Mouse (Mus musculus) thymus, postnatal 14 days (tissue): ENCODE results near the gene Otulin.

Experiments used
- DNase-seq: peaks from one replicate; pipeline ENCODE4 v3.0.0; 2021

Otulin gene

DNA sequence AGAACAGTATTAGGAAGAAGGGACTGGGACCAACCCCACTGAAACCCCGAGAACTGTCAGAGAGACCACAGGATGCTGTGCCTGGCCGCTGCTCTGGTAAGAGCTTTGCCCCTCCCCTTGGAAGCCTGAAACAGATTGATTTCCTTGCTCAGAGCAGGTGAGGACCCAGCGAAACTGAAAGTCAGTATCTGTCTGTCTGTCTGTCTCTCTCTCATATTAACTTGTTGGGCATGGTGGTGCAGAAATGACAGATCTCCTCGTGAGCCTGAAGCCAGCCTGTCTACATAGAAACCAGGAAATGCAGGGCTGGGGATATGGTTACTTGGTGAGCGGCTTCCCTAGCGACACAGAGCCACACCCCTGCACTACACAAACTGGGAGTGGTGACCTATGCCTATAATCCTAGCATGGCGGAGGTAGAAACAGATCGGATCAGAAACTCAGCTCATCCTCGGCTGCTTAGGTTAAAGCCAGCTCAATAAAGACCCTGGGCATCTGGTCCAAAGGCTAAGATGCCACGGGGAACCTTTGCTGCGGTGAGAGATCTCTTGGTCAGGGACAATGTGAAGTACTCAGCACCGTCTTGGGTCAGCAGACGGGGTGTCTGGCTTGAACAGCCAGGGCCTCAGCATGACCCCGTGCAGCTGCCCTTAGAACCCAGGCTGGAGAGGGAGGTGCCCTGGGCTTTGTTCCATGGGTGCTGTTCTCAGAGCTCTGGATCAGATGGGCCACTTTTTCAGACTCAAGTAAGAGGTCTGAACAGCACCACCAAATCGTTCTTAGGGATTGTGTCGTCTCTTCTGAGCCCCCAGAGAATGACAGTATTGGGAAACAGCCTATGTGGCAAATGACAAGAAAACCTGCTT is 52.3 kb downstream of the Otulin start:
- no peak for DNase-seq

DNA sequence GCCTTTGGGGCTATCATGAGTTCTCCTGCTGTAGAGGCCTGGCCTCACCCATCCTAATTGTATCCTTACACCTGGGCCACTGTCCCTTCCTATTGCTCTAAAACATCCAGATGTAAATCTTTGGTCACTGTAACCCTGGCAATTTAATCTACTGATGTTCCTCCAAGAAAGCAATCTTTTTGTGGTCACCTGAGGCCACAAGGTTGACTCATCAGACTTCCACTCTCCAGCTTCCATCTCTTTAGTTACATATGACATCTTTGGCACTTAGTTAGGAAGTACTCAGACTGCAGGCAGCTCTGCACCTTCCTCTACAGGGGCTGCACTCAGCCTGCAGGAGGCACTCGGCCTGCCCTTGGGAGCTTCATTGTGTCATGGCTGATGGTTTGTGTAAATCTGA is 53.6 kb downstream of the Otulin start:
- no peak for DNase-seq

DNA sequence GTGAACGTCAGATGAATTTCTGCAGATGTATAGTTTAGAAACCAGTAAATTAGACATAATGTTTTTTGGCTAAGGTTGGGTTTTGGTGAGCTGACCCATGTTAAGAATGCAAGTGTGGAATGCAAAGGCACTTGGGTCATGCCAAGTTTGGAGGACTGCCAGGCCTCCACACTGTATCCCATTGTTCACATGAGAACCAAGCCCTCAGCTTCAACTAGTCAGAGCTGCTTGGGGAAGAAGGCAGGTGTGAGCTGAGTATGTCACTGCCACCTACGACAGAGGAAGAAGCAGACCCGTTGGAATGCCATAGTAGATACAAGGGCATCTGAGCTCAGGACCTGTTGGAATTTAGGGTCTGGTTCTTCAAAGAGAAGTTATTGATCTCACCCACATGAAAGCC is 54.6 kb downstream of the Otulin start:
- no peak for DNase-seq

DNA sequence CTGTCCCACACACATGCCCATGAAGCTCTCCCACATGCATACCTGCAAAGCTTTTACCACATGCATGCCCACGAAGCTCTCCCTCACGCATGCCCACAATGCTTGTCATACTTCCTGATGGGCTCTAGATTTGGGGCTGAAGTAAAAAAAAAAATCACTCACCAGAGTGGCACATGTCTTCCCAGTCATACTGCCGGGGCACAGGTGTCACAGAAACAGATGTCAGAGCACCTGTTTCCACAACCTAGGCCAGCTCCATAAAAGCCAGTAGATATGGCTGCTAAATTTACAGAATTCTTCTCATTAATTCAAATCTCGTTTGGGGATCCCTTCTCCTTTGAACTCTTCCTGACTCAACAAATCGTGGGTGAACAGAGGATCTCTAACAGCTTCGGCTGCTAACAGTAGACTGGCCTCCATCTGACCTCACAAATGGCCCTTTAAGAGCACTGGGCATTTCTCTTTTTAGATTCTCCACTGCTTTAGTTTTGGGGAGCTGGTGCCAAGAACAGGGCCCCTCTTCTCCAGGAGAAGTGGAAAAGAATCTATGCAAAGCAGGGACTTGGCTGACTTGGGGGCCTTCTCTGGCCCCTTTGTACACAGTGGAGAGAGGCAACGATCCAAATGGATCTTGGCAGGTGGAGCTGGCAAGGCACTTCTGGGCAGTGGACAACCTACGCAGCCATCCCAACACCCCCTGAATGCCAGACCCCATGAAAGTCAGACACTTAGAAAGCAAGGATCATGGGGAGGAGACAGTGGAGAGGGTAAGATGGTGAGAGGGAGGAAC is 55.3 kb downstream of the Otulin start:
- DNase-seq, result no peak

DNA sequence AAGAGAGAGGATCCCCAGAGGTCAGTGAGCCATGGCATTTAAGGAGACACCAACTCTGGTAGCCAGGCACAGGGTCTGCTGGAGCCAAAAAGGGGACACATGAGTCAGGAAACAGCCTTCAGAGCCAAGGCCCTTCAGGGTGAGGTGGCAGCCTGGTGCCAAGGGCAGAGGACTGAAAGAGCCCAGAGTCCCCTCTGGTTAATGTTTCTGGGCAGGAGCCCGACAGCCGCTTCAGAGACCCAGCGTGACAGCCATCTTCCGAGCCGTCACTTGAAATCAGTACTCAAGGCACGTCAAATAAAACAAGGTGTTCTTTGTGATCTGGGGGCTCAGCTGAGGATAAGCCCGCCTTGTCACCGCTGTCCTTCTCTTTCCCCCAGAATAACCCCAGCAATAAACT is 59.3 kb downstream of the Otulin start:
- no peak for DNase-seq

DNA sequence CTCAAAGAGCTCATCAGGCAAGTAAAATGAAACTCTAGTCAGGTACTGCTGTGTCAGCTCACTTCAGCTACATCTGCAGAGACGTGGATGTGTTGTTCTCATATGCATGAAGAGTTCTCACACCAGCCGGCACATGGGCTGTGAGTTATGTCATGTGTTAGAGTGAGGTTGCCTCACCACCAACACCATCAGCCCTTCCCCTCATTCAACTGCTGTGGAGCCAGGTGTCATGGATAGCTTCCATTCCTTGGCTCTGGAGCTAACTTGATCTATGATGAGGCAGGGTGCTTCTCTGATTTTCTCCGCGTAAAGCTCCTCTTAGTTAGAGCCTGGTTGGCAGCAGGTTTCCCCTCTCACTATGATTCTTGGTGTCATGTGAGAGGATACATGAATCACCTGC is 60.1 kb downstream of the Otulin start:
- DNase-seq, result no peak

DNA sequence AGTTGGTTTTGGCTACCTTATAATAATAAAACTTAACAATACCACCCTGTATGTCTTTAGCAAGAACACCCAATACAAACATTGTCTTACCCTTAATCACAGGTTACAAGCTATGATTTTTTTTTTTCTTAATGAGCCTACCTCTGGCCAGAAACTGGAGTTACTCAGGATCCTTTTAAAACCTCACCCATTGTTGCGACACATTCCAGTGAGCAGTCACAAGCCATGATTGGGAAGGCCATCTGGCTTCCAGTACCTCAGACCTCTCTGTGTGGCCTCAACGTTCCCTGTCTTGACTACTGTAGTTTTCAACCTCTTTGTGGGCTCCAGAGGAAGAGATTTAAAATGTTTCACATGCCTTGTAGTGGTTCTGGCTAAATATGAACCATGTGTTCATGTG is 60.6 kb downstream of the Otulin start:
- DNase-seq, result no peak

DNA sequence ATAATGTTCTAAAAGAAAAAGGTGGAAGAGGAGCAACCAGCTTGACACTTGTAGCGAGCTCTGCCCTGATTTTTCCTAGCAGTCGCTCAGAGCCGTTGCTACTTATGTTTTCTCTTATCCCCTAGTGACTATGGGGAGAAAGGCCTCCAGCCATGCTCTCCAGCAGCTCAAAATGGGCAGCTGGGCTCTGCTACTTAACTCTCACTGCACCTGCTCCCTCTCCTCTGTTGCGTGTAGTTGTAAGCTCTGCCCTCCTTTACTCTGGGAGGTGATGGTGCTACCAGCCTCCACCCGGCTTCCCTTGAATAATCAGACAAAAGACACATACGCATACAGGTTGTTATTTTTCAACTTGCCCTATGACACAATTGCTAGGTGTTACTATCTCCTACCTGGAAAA is 62.1 kb downstream of the Otulin start:
- no peak for DNase-seq

DNA sequence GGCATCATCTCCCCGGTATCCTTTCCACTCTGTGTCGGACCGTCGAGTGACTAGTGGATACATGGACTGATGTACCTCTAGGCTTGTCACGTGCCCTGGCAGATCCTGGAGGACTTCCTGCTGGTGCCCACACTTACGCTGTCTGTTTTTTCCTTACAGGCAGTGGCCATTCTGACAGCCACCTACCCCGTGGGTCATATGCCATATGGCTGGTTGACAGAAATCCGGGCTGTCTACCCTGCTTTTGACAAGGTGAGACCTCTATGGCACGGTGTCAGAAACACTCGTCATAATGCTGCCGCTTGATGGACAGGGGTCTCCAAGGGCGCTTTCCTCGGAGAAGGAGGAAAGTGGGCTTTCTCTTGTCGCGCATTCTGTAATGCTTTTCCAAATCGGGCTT is 63.1 kb downstream of the Otulin start:
- no peak for DNase-seq

DNA sequence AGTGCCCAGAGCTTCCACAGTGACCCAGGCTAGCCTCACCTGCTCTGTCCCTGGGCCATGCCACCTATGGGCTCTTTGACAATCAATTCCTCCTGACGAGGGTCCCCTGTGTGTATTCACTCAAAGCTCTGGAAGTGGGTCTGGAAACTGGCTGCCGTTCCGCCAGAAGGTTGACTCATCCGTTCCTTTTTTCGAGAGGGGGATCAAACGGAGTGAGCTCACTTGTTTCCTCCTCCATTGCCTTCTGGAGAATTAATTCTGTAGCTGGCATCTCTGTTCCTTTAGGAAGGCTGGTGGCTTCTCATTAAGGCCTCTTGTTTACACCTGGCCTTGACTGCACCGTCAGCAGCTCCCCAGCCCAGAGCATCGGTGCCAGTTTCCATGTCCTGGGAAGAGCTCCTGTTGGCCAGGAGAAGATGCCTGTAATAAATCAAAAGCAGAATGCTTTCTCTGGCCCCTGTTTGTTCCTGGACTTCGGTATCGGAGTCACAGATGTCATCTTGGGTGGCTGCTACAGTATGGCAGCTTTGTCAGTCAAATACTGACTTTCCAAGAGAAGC is 64.8 kb downstream of the Otulin start:
- no peak for DNase-seq

DNA sequence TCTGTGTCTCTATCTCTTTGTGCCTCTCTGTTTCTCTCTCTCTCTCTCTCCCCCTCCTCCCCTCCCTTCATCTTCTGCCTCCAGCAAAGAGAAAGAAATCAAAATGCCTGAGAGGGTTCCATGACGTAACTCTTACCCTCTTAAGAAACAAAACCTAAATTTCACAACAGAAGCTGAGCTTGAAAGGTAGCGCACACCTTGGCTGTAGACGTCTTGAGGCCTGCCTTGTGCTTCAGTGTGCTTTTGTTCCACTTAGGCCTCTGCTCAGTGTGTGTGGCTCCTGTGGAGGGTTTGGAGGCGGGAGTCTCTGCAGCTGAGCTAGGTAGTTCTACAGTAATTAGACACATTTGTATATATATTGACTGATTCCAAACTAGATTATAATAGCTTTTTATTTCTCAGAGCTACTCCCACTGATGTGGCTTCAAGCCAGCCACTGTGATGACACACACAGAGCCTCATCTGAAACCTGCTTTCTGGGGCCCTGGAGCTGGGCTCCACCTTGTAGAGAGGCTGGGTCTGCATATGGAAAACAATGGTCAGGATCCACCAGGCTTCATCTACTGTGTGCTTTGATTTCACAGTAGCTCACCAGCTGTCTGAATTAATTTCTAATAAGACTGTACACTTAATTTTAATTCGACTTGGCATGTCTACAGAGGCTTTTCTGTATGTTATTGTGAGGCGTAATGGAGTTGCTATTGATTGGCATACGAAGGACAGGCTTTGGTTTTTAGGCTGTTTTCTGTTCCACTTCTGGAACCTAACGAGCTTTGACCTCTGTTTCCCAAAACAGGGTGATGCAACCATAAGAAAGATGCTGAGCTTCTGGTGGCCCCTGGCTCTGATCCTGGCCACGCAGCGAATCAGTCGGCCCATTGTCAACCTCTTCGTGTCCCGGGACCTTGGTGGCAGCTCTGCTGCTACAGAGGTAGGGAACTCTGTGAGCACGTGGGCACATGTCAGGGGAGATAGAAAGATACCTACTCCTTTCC is 66.1 kb downstream of the Otulin start:
- DNase-seq, result no peak

DNA sequence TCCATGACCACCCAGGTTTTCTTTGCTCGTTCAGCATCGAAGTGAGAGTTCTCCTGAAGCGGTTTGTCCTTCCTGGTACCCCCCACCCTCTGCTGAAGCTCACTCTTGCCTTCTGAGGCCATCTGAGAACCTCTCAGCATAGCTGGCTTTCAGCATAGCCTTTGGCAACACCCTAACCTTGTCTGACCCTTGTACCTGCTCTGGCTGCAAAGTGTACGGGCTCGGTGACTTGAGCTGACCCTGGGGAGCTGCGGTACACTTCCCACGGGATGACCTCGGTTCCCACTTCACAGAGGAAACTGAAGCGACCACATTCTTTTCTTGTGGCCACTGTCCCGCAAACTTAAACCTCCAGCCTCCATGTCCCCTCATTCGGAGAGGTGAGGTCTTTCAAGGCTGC is 70.2 kb downstream of the Otulin start:
- no peak for DNase-seq

DNA sequence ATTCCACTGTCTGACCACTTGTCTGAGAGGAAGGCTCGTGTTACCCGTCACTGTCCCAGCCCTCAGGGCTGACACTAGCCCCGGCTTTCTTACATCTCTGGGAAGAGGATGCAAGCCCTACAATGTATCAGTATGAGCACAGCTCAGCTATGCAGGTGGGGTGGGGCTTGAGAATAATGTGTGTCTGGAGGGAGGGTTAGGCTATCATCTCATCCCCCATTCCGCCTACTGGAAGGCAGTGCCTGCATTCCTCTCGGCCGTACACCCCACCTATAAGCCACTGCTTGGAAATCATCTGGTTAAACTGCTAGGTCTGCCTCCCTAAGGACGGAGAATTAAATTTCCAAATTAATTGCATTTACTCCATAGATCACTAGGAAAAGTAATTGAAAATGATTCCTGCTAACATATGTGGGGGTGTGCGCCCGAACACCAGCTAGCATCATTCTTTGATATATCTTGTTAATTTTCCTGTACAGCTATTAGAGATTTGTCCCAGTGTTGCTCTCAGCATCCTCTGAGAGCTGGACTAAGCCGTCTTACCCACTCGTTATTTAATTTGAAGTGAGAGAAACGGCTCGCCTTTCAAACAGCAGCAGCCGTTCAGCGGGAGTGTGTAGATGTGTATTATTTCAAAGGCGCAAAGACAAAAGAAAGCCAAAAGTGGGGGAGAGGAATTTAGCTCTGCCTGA is 71.9 kb downstream of the Otulin start:
- DNase-seq, result no peak

DNA sequence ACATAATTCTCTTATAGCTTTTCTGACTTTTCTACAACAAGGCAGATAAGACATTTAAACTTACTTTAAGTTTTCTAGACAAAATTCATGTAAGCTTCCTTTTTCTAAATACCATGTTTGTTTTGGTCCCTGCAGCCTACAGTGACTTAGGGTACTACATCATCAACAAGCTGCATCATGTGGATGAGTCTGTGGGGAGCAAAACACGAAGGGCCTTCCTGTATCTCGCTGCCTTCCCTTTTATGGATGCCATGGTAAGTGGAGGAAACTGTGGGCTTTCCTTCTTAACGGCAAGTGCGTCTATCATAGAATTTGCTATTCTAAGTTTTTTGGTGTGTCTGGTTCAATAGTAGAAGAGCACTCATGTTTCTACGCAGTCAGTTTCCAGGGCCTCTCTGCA is 76.9 kb downstream of the Otulin start:
- DNase-seq, result no peak

DNA sequence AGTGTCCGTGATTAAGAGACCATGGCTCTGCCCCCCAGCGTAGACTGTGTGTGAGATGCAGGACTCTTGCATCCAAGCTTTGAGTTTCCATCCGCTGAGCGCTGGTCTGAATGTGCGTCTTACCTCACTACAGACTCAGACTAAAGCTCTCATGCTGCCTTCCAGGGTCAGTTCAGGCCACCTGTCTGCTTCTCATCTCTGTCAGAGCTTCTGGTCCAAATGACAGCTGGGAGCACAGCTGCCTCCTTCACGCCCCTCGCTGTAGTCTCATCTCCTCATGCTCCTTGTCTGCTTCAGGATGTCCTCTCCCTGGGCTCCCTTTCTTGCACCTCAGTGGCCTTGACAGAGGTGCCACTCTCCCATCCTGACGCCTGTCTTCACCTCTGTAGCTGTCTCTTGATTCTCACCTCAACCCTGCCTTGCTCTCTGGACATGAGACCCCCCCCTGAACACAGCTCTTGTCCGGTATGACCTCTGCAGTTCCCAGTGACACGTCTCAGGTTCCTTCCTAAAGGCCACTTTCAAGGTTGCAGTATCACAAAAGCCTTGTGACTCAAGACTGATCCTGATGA is 78.3 kb downstream of the Otulin start:
- no peak for DNase-seq

DNA sequence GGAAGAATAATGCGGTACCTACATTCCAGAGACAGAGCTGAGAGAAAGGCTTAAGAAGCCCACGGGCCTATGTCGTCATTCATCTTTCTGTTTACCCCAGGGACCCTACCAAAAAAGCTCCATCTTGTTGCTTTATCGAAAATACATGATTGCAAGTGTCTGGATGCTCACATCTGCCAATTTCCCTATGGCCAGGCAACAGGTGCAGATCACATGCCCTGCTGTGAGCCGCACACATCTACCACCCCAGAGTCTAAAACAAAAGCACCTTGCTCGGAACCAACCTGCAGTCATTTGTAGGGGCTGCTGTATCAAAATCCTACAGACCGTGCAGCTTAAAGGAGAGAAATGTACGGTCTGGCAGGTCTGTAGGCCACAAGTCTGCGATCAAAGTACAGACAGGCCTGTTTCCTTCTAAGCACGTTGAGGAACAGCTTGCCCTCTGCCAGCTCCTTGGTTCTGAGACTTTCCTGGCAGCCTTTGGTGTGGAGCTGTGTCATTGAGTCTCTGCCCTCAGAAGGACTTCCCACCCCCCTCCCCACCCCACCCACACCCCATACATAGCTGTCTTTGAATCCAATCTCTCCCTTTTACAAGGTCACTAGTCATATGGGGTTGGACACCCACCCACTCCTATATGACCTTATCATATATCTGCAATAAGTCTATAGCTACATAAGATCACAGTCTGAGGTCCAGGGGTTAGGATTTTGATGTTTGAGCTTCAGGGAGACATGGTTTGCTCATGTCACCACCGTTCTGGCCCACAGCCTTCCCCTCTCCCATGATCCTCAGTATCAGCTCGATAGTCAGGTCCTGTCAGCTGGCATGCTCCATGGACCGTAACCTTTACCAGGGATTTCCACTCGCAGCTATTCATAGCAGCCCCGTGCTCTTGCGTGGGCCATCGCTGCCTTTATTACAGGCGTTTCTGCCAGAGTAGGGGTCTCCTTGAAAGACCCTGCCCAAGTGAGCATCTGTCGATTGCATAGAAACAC is 79.1 kb downstream of the Otulin start:
- no peak for DNase-seq

DNA sequence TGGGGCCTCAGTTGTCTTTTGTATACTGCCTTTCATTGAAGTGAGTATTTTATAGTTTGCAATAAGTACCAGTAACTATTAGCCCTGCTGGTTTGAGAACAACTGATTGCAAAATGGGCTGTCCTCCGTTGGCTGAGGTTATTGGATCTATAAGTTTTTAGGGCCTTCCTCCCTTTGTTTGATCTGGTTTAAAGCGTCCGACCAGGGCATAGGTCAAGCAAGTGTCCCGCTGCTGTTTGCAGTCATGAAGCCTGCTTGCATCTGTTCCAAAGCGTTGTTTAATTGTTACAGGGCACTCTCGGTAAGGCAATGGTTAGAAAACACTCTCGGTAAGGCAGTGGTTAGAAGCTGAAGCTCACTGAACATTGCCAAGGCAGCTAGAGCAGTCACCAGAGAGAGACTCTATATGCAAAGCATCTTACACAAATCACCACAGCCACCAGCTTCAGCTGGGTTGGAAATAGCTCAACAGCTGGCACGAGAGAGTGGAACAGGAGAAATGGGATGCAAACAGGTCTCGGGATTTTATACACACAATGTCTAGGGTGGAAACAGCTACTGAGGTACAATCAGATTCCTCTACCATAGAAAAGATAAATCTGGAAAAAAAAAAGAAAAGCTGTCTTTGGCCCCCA is 80.0 kb downstream of the Otulin start:
- DNase-seq, result no peak

DNA sequence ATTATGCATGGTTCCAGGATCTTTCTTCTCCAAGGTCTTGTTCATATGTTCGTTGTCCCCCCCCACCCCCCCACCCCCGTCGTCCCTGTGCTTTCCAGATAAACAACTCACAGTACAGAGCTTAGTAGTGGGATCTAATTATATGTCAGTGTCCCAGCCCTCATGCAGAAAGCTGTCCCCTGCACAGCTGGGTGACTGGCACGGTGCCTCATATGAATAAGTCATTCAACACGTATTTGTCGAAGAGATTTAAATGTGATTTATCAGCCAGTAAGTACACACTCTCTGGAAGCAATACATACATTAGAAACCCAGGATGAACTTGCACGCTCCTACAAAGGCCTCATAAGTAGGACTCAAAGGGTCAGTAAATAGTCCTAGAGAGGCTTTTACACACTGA is 80.6 kb downstream of the Otulin start:
- no peak for DNase-seq

DNA sequence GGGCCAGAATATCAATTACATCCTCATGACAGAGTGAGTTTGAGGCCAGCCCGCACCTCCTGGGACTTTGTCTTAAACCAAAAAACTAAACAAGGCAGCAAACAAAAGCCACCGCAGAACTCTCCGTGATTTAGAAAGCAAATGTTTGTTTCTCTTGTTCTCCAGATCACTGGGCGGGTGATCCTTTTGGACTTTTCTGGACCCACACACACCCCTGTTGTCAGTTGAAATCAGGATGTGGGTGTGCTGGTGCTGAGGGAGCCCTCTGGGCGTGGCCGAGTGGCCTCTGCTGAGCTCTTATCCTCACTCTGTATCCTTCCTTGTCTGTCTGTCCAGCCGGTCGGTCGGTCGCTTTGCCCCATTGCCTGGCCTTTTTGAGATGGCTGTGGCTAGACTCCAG is 81.4 kb downstream of the Otulin start:
- DNase-seq, result no peak

DNA sequence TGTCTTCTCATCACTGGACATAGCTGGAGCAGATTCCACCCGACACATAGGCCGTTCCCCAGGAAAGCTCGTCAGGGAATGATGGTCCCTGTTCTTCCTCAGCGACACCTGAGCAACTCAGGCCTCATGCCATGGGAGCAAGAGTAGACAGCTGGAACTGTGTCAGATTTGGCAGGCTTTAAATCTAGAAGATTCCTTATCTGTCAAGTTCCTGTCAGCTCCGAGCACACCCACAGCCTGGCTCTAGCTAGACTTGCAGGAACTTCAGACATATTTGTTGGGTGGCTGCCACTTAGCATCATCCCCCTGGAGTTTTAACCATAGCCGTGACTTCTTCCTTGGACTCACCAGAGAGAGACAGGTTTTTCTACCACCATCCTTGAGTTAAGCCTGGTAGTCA is 82.4 kb downstream of the Otulin start:
- DNase-seq, result no peak
